Mouse (Mus musculus) embryo, embryonic 11.5 days (tissue): ENCODE results near the gene Slc17a7.
"Not testable (repeated sequence)": the region's sequence is repeated elsewhere in the genome, so short reads cannot be mapped to it uniquely, and the experiment has no call there.

Experiments
- DNase-seq: peaks from one replicate; pipeline ENCODE4 v3.0.0-alpha.2; 2012; ENCODE audit warnings: low read depth, low spot score

The Slc17a7 gene

GRCm38 (mm10) chr7:45133446-45134159 lies 30.1 kb upstream of the Slc17a7 start:
- DNase-seq = no peak

GRCm38 (mm10) chr7:45134544-45135026 lies 29.2 kb upstream of the Slc17a7 start:
- no peak for DNase-seq

GRCm38 (mm10) chr7:45135370-45135769 lies 28.4 kb upstream of the Slc17a7 start:
- no peak for DNase-seq

- peak; percentile 73 for DNase-seq
Measured at GRCm38 (mm10) chr7:45135993-45136567, 27.7 kb upstream of the Slc17a7 start, which contains the start of the genes Gm45713 and Flt3l. TSS of gene Gm45713 (minus strand) at chr7:45136231. TSS of gene Flt3l (minus strand) at chr7:45136432.

GRCm38 (mm10) chr7:45137171-45138006 lies 26.4 kb upstream of the Slc17a7 start:
- DNase-seq = no peak

GRCm38 (mm10) chr7:45138403-45138802 lies 25.3 kb upstream of the Slc17a7 start:
- DNase-seq = no peak

GRCm38 (mm10) chr7:45139904-45140723 lies 23.6 kb upstream of the Slc17a7 start:
- DNase-seq = no peak

GRCm38 (mm10) chr7:45141319-45141718 lies 22.4 kb upstream of the Slc17a7 start:
- no peak for DNase-seq

- no peak for DNase-seq
Measured at GRCm38 (mm10) chr7:45141914-45142313, 21.8 kb upstream of the Slc17a7 start.

GRCm38 (mm10) chr7:45144368-45145174 lies 19.2 kb upstream of the Slc17a7 start:
- no peak for DNase-seq

GRCm38 (mm10) chr7:45145460-45145859 lies 18.3 kb upstream of the Slc17a7 start:
- DNase-seq = no peak

GRCm38 (mm10) chr7:45147267-45147666 lies 16.5 kb upstream of the Slc17a7 start:
- no peak for DNase-seq

GRCm38 (mm10) chr7:45147899-45148298 lies 15.8 kb upstream of the Slc17a7 start:
- DNase-seq = no peak

GRCm38 (mm10) chr7:45148534-45149098 lies 15.1 kb upstream of the Slc17a7 start:
- DNase-seq = no peak

GRCm38 (mm10) chr7:45149545-45149944 lies 14.2 kb upstream of the Slc17a7 start:
- no peak for DNase-seq

- DNase-seq = no peak
Measured at GRCm38 (mm10) chr7:45150321-45150720, 13.4 kb upstream of the Slc17a7 start.

- DNase-seq = no peak
Measured at GRCm38 (mm10) chr7:45151303-45151702, 12.4 kb upstream of the Slc17a7 start.

GRCm38 (mm10) chr7:45153052-45153451 lies 10.7 kb upstream of the Slc17a7 start:
- DNase-seq = not testable (repeated sequence)

GRCm38 (mm10) chr7:45153586-45153985 lies 10.2 kb upstream of the Slc17a7 start:
- DNase-seq = no peak
